Mouse (Mus musculus) left cerebral cortex, adult 8-10 months (tissue): Measurements from ENCODE around the gene Nrn1. TPM values are rescaled to one million over a fixed set of nuclear protein-coding genes. Genes with fewer than 3 reads are reported as not detected.
A peak's percentile ranks its signal among the peaks of the same experiment; 100 is the strongest.

ENCODE experiments used
- DNase-seq, 2 experiments: peaks; one replicate each; pipeline ENCODE4 v3.0.0; 2022; ENCODE audit warnings: low spot score in 2 of 2
- total RNA-seq, 4 experiments: library from RNA; stranded (reverse); gene quantifications; 2 replicates each; pipeline ENCODE4 v1.2.4; 2022

The Nrn1 gene
- total RNA-seq, result 100 to 1,000 TPM; 198 to 210 (median 208) TPM

- DNase-seq, result no peak
Observed at GRCm38 (mm10) chr13:36734731-36735571, at the start of gene Nrn1. TSS of gene Nrn1 (minus strand) at chr13:36735131.

GRCm38 (mm10) chr13:36779626-36780025 lies 44.7 kb upstream of the Nrn1 start:
- DNase-seq, result no peak

- DNase-seq, result no peak
Observed at GRCm38 (mm10) chr13:36766801-36767200, 31.9 kb upstream of the Nrn1 start.

- no peak for DNase-seq
Observed at GRCm38 (mm10) chr13:36751861-36752260, 16.9 kb upstream of the Nrn1 start.

- no peak for DNase-seq
Observed at GRCm38 (mm10) chr13:36750056-36750455, 15.1 kb upstream of the Nrn1 start.

GRCm38 (mm10) chr13:36736619-36736996 lies 1.7 kb upstream of the Nrn1 start:
- no peak for DNase-seq

- peak in 1 of 2 experiments; percentile 72 for DNase-seq
Observed at GRCm38 (mm10) chr13:36735901-36736618, 1.1 kb upstream of the Nrn1 start.

GRCm38 (mm10) chr13:36733989-36734690 lies 791 bp downstream of the Nrn1 start:
- no peak for DNase-seq

GRCm38 (mm10) chr13:36733566-36733965 lies 1.4 kb downstream of the Nrn1 start:
- no peak for DNase-seq

GRCm38 (mm10) chr13:36732891-36733490 lies 1.9 kb downstream of the Nrn1 start:
- DNase-seq, result no peak

- DNase-seq, result no peak
Observed at GRCm38 (mm10) chr13:36731931-36732461, 2.9 kb downstream of the Nrn1 start.

GRCm38 (mm10) chr13:36731016-36731930 lies 3.7 kb downstream of the Nrn1 start:
- no peak for DNase-seq

- peak in 1 of 2 experiments; percentile 67 for DNase-seq
Observed at GRCm38 (mm10) chr13:36730341-36730761, 4.6 kb downstream of the Nrn1 start.

GRCm38 (mm10) chr13:36729731-36730340 lies 5.1 kb downstream of the Nrn1 start:
- no peak for DNase-seq

- no peak for DNase-seq
Observed at GRCm38 (mm10) chr13:36728509-36728908, 6.4 kb downstream of the Nrn1 start.

- DNase-seq, result no peak
Observed at GRCm38 (mm10) chr13:36727779-36728470, 7.0 kb downstream of the Nrn1 start.

GRCm38 (mm10) chr13:36726951-36727778 lies 7.8 kb downstream of the Nrn1 start:
- DNase-seq, result peak in 1 of 2 experiments; percentile 86

GRCm38 (mm10) chr13:36726551-36726950 lies 8.4 kb downstream of the Nrn1 start:
- DNase-seq, result no peak
